Mouse (Mus musculus): ENCODE data around the gene Cytip. TPM values are rescaled to one million over a fixed set of nuclear protein-coding genes. Genes with fewer than 3 reads are reported as not detected.

Cytip gene
- polyA plus RNA-seq, 1 experiment from 2014 or later = 0.20 TPM

- Histone ChIP-seq H3K9me3 (replicated peaks; ENCODE audit: control insufficient read depth, low read length) (no peaks in the 10 kb centered on the region), H3K9ac (ENCODE audit: low read depth, low read length) (no peak overlapping the region), H3K4me3 (ENCODE audit: low read depth, low read length) (no peak overlapping the region), H3K4me1 (ENCODE audit: control insufficient read depth, insufficient read depth, low read length) (no peaks in the 10 kb centered on the region), H3K27me3 (ENCODE audit: control insufficient read depth, insufficient read depth, low read length) (no peaks in the 10 kb centered on the region), H3K27ac (ENCODE audit: low read depth, low read length) (no peak overlapping the region), H3K36me3 (ENCODE audit: control insufficient read depth, insufficient read depth, low read length) (no peaks in the 10 kb centered on the region), H3K4me2 (no peak overlapping the region)
- WGBS (ENCODE audit: insufficient replicate concordance) = 83% methylated on average over 7 of the region's 7 CpGs
- ATAC-seq (replicated peaks; ENCODE audit: insufficient number of reproducible peaks, low FRiP score, low TSS enrichment) = no peak
These were observed 45.3 kb downstream of the Cytip start for GRCm38 (mm10) chr2:58149983-58150405.

- ATAC-seq (replicated peaks; ENCODE audit: insufficient number of reproducible peaks, low FRiP score, low TSS enrichment) = no peak
- 81% methylated on average over 5 of the region's 5 CpGs for WGBS (ENCODE audit: insufficient replicate concordance)
- Histone ChIP-seq H3K36me3 (ENCODE audit: control insufficient read depth, insufficient read depth, low read length) (no peaks in the 10 kb centered on the region), H3K4me3 (ENCODE audit: low read depth, low read length) (no peak overlapping the region), H3K27ac (ENCODE audit: low read depth, low read length) (no peak overlapping the region), H3K9me3 (replicated peaks; ENCODE audit: control insufficient read depth, low read length) (no peaks in the 10 kb centered on the region), H3K9ac (ENCODE audit: low read depth, low read length) (no peak overlapping the region), H3K4me1 (ENCODE audit: control insufficient read depth, insufficient read depth, low read length) (no peaks in the 10 kb centered on the region), H3K4me2 (no peak overlapping the region), H3K27me3 (ENCODE audit: control insufficient read depth, insufficient read depth, low read length) (no peaks in the 10 kb centered on the region)
These were observed 48.8 kb downstream of the Cytip start for GRCm38 (mm10) chr2:58146572-58146971.

- ATAC-seq (replicated peaks; ENCODE audit: insufficient number of reproducible peaks, low FRiP score, low TSS enrichment) = no peak
- H3K4me2 ChIP-seq = no peak overlapping the region
- H3K4me3 ChIP-seq (ENCODE audit: low read depth, low read length) = no peak overlapping the region
- no peak overlapping the region for H3K9ac ChIP-seq (ENCODE audit: low read depth, low read length)
- no peak overlapping the region for H3K27ac ChIP-seq (ENCODE audit: low read depth, low read length)
- no peaks in the 10 kb centered on the region for H3K36me3 ChIP-seq (ENCODE audit: control insufficient read depth, insufficient read depth, low read length)
- no peaks in the 10 kb centered on the region for H3K9me3 ChIP-seq (replicated peaks; ENCODE audit: control insufficient read depth, low read length)
- H3K27me3 ChIP-seq (ENCODE audit: control insufficient read depth, insufficient read depth, low read length) = no peaks in the 10 kb centered on the region
- 74% methylated on average over 1 of the region's 1 CpGs for WGBS (ENCODE audit: insufficient replicate concordance)
- H3K4me1 ChIP-seq (ENCODE audit: control insufficient read depth, insufficient read depth, low read length) = no peaks in the 10 kb centered on the region
These were observed 54.8 kb downstream of the Cytip start for GRCm38 (mm10) chr2:58140531-58140930.

- Histone ChIP-seq H3K9me3 (replicated peaks; ENCODE audit: control insufficient read depth, low read length) (no peaks in the 10 kb centered on the region), H3K9ac (ENCODE audit: low read depth, low read length) (no peak overlapping the region), H3K27me3 (ENCODE audit: control insufficient read depth, insufficient read depth, low read length) (no peaks in the 10 kb centered on the region), H3K4me1 (ENCODE audit: control insufficient read depth, insufficient read depth, low read length) (no peaks in the 10 kb centered on the region), H3K4me2 (no peak overlapping the region), H3K36me3 (ENCODE audit: control insufficient read depth, insufficient read depth, low read length) (no peaks in the 10 kb centered on the region), H3K27ac (ENCODE audit: low read depth, low read length) (no peak overlapping the region), H3K4me3 (ENCODE audit: low read depth, low read length) (no peak overlapping the region)
- WGBS (ENCODE audit: insufficient replicate concordance) = 74% methylated on average over 5 of the region's 5 CpGs
- ATAC-seq (replicated peaks; ENCODE audit: insufficient number of reproducible peaks, low FRiP score, low TSS enrichment) = no peak
These were observed 56.7 kb downstream of the Cytip start for GRCm38 (mm10) chr2:58138611-58139010.

GRCm38 (mm10) chr2:58137676-58138075, 57.7 kb downstream of the Cytip start:
- no peaks in the 10 kb centered on the region for H3K36me3 ChIP-seq (ENCODE audit: control insufficient read depth, insufficient read depth, low read length)

GRCm38 (mm10) chr2:58136526-58136925, 58.8 kb downstream of the Cytip start:
- no peak overlapping the region for H3K9ac ChIP-seq (ENCODE audit: low read depth, low read length)
- no peak overlapping the region for H3K4me2 ChIP-seq
- H3K36me3 ChIP-seq (ENCODE audit: control insufficient read depth, insufficient read depth, low read length) = no peaks in the 10 kb centered on the region
- H3K4me3 ChIP-seq (ENCODE audit: low read depth, low read length) = no peak overlapping the region
- no peaks in the 10 kb centered on the region for H3K4me1 ChIP-seq (ENCODE audit: control insufficient read depth, insufficient read depth, low read length)
- no peak overlapping the region for H3K27ac ChIP-seq (ENCODE audit: low read depth, low read length)
- no peaks in the 10 kb centered on the region for H3K9me3 ChIP-seq (replicated peaks; ENCODE audit: control insufficient read depth, low read length)
- no peak for ATAC-seq (replicated peaks; ENCODE audit: insufficient number of reproducible peaks, low FRiP score, low TSS enrichment)
- H3K27me3 ChIP-seq (ENCODE audit: control insufficient read depth, insufficient read depth, low read length) = no peaks in the 10 kb centered on the region
- WGBS (ENCODE audit: insufficient replicate concordance) = 81% methylated on average over 4 of the region's 4 CpGs

More at GRCm38 (mm10) chr2:58137676-58138075, 57.7 kb downstream of the Cytip start:
- Histone ChIP-seq H3K4me2 (no peak overlapping the region), H3K4me3 (ENCODE audit: low read depth, low read length) (no peak overlapping the region), H3K27me3 (ENCODE audit: control insufficient read depth, insufficient read depth, low read length) (no peaks in the 10 kb centered on the region), H3K9ac (ENCODE audit: low read depth, low read length) (no peak overlapping the region), H3K4me1 (ENCODE audit: control insufficient read depth, insufficient read depth, low read length) (no peaks in the 10 kb centered on the region), H3K9me3 (replicated peaks; ENCODE audit: control insufficient read depth, low read length) (no peaks in the 10 kb centered on the region), H3K27ac (ENCODE audit: low read depth, low read length) (no peak overlapping the region)
- 72% methylated on average over 7 of the region's 7 CpGs for WGBS (ENCODE audit: insufficient replicate concordance)
- no peak for ATAC-seq (replicated peaks; ENCODE audit: insufficient number of reproducible peaks, low FRiP score, low TSS enrichment)

- Histone ChIP-seq H3K4me3 (ENCODE audit: low read depth, low read length) (no peak overlapping the region), H3K4me2 (no peak overlapping the region), H3K27me3 (ENCODE audit: control insufficient read depth, insufficient read depth, low read length) (no peaks in the 10 kb centered on the region), H3K27ac (ENCODE audit: low read depth, low read length) (no peak overlapping the region), H3K9ac (ENCODE audit: low read depth, low read length) (no peak overlapping the region), H3K4me1 (ENCODE audit: control insufficient read depth, insufficient read depth, low read length) (no peaks in the 10 kb centered on the region), H3K36me3 (ENCODE audit: control insufficient read depth, insufficient read depth, low read length) (no peaks in the 10 kb centered on the region), H3K9me3 (replicated peaks; ENCODE audit: control insufficient read depth, low read length) (no peaks in the 10 kb centered on the region)
- ATAC-seq (replicated peaks; ENCODE audit: insufficient number of reproducible peaks, low FRiP score, low TSS enrichment) = no peak
- WGBS (ENCODE audit: insufficient replicate concordance) = 68% methylated on average over 2 of the region's 2 CpGs
These were observed 60.3 kb downstream of the Cytip start for GRCm38 (mm10) chr2:58135061-58135463.

GRCm38 (mm10) chr2:58132597-58132996, 62.7 kb downstream of the Cytip start:
- Histone ChIP-seq H3K4me2 (no peak overlapping the region), H3K9ac (ENCODE audit: low read depth, low read length) (no peak overlapping the region), H3K9me3 (replicated peaks; ENCODE audit: control insufficient read depth, low read length) (no peaks in the 10 kb centered on the region), H3K4me3 (ENCODE audit: low read depth, low read length) (no peak overlapping the region), H3K27me3 (ENCODE audit: control insufficient read depth, insufficient read depth, low read length) (no peaks in the 10 kb centered on the region), H3K36me3 (ENCODE audit: control insufficient read depth, insufficient read depth, low read length) (no peaks in the 10 kb centered on the region), H3K27ac (ENCODE audit: low read depth, low read length) (no peak overlapping the region), H3K4me1 (ENCODE audit: control insufficient read depth, insufficient read depth, low read length) (no peaks in the 10 kb centered on the region)
- no peak for ATAC-seq (replicated peaks; ENCODE audit: insufficient number of reproducible peaks, low FRiP score, low TSS enrichment)
- 70% methylated on average over 2 of the region's 2 CpGs for WGBS (ENCODE audit: insufficient replicate concordance)

GRCm38 (mm10) chr2:58129903-58130302, 65.4 kb downstream of the Cytip start:
- no peak overlapping the region for H3K9ac ChIP-seq (ENCODE audit: low read depth, low read length)
- H3K27me3 ChIP-seq (ENCODE audit: control insufficient read depth, insufficient read depth, low read length) = no peaks in the 10 kb centered on the region
- no peak overlapping the region for H3K4me3 ChIP-seq (ENCODE audit: low read depth, low read length)
- H3K27ac ChIP-seq (ENCODE audit: low read depth, low read length) = no peak overlapping the region
- no peak overlapping the region for H3K4me2 ChIP-seq
- WGBS (ENCODE audit: insufficient replicate concordance) = 72% methylated on average over 5 of the region's 5 CpGs
- no peak for ATAC-seq (replicated peaks; ENCODE audit: insufficient number of reproducible peaks, low FRiP score, low TSS enrichment)
- H3K9me3 ChIP-seq (replicated peaks; ENCODE audit: control insufficient read depth, low read length) = no peaks in the 10 kb centered on the region
- no peaks in the 10 kb centered on the region for H3K36me3 ChIP-seq (ENCODE audit: control insufficient read depth, insufficient read depth, low read length)
- H3K4me1 ChIP-seq (ENCODE audit: control insufficient read depth, insufficient read depth, low read length) = no peaks in the 10 kb centered on the region

All from heart, embryonic 11.5 days (tissue).